Mouse (Mus musculus): Measurements from ENCODE around the gene S1pr4.

DNA sequence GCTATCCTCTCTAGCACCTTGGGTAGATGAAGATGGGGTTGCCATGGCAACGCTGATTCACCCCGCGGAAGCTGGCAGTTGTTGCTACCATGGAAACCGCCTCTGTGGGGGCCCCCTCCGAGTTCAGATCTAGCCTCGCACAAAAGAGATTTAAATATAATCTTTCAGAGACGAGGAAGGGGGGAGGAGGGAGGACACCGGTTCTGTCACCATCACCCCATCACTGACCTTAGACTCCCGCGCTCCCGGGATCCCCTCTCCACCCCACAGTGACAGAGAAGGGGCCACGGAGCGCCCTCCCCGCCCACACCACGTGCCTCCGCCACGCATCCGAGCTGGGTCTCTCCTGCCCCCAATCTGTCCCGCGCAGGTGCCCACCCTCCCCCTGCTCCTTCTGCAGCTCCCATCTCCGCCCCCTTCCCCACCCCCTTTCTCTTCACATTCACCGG is 26.9 kb downstream of the S1pr4 start:
- TF ChIP-seq POLR2A (IDR thresholded peaks at IDR 0.05; ENCODE audit: insufficient read length, low read depth): no peak
- TF ChIP-seq USF1 (IDR thresholded peaks at IDR 0.05; ENCODE audit: low read depth): no peak
- TF ChIP-seq MYOD1 (IDR thresholded peaks at IDR 0.05; ENCODE audit: control insufficient read depth in 1 of 3, insufficient read length in 2 of 3, low read depth in 2 of 3): no peak
- no peak for TF ChIP-seq MYOG (IDR thresholded peaks at IDR 0.05; ENCODE audit: control insufficient read depth in 1 of 3, insufficient read depth in 1 of 3, insufficient read length in 2 of 3, low read depth in 2 of 3)
- TF ChIP-seq POLR2AphosphoS2 (IDR thresholded peaks at IDR 0.05; ENCODE audit: insufficient read length, low read depth): no peak

Measured in myocyte (in vitro differentiated cells).